In genomic region chr10:21775911-21776761, GRCm38 (mm10) we compare ENCODE assay signal across 11 mouse cellular contexts.
DNase-seq lines count a peak whose midpoint lies in the region; ATAC-seq lines count a peak whose summit lies in the region.
"Had no signal": no experiment of that assay in that cellular context is flagged by ENCODE, and none has a peak within 500 bp of the region (broad histone marks: within the 10 kb centered on the region; RNA-seq: fewer than 3 reads in every experiment).

No protein-coding gene starts in this region.

- H3K9ac ChIP-seq in forebrain, embryonic 15.5 days (replicated peaks) = no peak overlapping the region
- no peak overlapping the region for H3K9ac ChIP-seq in forebrain, embryonic 11.5 days (ENCODE audit: low read length)
- H3K9ac ChIP-seq: heart, embryonic 15.5 days; liver, embryonic 15.5 days had no signal

- H3K4me3 ChIP-seq in forebrain, embryonic 15.5 days = no peak overlapping the region
- no peak overlapping the region for H3K4me3 ChIP-seq in forebrain, embryonic 11.5 days (ENCODE audit: low read depth, low read length)
- H3K4me3 ChIP-seq: heart, embryonic 15.5 days; liver, embryonic 15.5 days had no signal

- no peaks in the 10 kb centered on the region for H3K27me3 ChIP-seq in forebrain, embryonic 15.5 days
- H3K27me3 ChIP-seq in forebrain, embryonic 11.5 days (ENCODE audit: control insufficient read depth, insufficient read depth, low read length) = no peaks in the 10 kb centered on the region
- H3K27me3 ChIP-seq: heart, embryonic 15.5 days; liver, embryonic 15.5 days had no signal

- H3K4me2 ChIP-seq in forebrain, embryonic 15.5 days (replicated peaks) = no peak overlapping the region
- H3K4me2 ChIP-seq in forebrain, embryonic 11.5 days (ENCODE audit: low read depth, low read length, severe bottlenecking) = no peak overlapping the region
- H3K4me2 ChIP-seq: heart, embryonic 15.5 days; liver, embryonic 15.5 days had no signal

- H3K9me3 ChIP-seq in forebrain, embryonic 15.5 days = no peaks in the 10 kb centered on the region
- H3K9me3 ChIP-seq in forebrain, embryonic 11.5 days (ENCODE audit: control insufficient read depth, low read length) = no peaks in the 10 kb centered on the region
- H3K9me3 ChIP-seq: heart, embryonic 15.5 days; liver, embryonic 15.5 days had no signal

- H3K36me3 ChIP-seq in forebrain, embryonic 15.5 days = no peaks in the 10 kb centered on the region
- H3K36me3 ChIP-seq in forebrain, embryonic 11.5 days (ENCODE audit: control insufficient read depth, insufficient read depth, low read length) = no peaks in the 10 kb centered on the region
- H3K36me3 ChIP-seq: heart, embryonic 15.5 days; liver, embryonic 15.5 days had no signal

- ATAC-seq in forebrain, embryonic 15.5 days (replicated peaks) = peak; percentile 48
- ATAC-seq in forebrain, embryonic 11.5 days (replicated peaks; ENCODE audit: low FRiP score) = no peak
- ATAC-seq: inflammation-experienced regulatory T-cells, adult 6 months had no signal

- no peak for DNase-seq in forebrain, embryonic 11.5 days (ENCODE audit: low spot score)
- peak; percentile 14 for DNase-seq in thymus, postnatal 0 days (ENCODE audit: low spot score)
- no peak for DNase-seq in thymus, postnatal 36 days
- peak; percentile 63 for DNase-seq in fibroblast of lung, adult 2 months (ENCODE audit: low read depth)
- DNase-seq in layer of hippocampus, adult 18-20 months (ENCODE audit: low spot score in 2 of 2) = no peak
- no peak for DNase-seq in cerebellum, adult 11 months
- no peak for DNase-seq in ovary, postnatal 14 days (ENCODE audit: low spot score)

- WGBS in forebrain, embryonic 15.5 days = 56% methylated on average over 12 of the region's 12 CpGs
- 73% methylated on average over 12 of the region's 12 CpGs for WGBS in forebrain, embryonic 11.5 days

- H3K27ac ChIP-seq in forebrain, embryonic 15.5 days (replicated peaks) = no peak overlapping the region; the same call in 1 of the 2 replicates
- no peak overlapping the region for H3K27ac ChIP-seq in forebrain, embryonic 11.5 days (ENCODE audit: low read depth, low read length)
- H3K27ac ChIP-seq: heart, embryonic 15.5 days; liver, embryonic 15.5 days had no signal

- peaks cover 4% of the 10 kb centered on the region; the same call in 1 of the 2 replicates for H3K4me1 ChIP-seq in forebrain, embryonic 15.5 days
- peaks cover 5% of the 10 kb centered on the region; the same call in 1 of the 2 replicates for H3K4me1 ChIP-seq in forebrain, embryonic 11.5 days (replicated peaks; ENCODE audit: control insufficient read depth, insufficient read depth, low read length)
- H3K4me1 ChIP-seq: heart, embryonic 15.5 days; liver, embryonic 15.5 days had no signal

Comparison
In these comparisons a context has a peak if more than half of its experiments do, and no peak if none do; other contexts are left out.
1. DNase-seq: peak in thymus, postnatal 0 days (single experiment) and fibroblast of lung, adult 2 months (single experiment); none in forebrain, embryonic 11.5 days (single experiment), thymus, postnatal 36 days (0 of 2), layer of hippocampus, adult 18-20 months (0 of 2), cerebellum, adult 11 months (single experiment) and ovary, postnatal 14 days (single experiment).